Mouse (Mus musculus) mesoderm, embryonic 11.5 days (tissue): ENCODE measurements at regions not wholly inside any gene's neighbourhood (a gene's known extent, or its start where the extent isn't known, plus 50 kb on each side); places are given as distances from the start of the nearest gene placed in this dataset.
A peak's percentile ranks its signal among the peaks of the same experiment; 100 is the strongest.

ENCODE experiments used
- DNase-seq: peaks from one replicate; pipeline ENCODE4 v3.0.0-alpha.2; 2012; ENCODE audit warnings: low read depth, low spot score

- no peak for DNase-seq
Observed at GRCm38 (mm10) chr6:31082613-31083470, 124.0 kb upstream of the Klf14 start.

- DNase-seq: no peak
Observed at GRCm38 (mm10) chr6:31083701-31084100, 124.8 kb upstream of the Klf14 start.

- no peak for DNase-seq
Observed at GRCm38 (mm10) chr6:31085063-31085759, 126.3 kb upstream of the Klf14 start.

GRCm38 (mm10) chr6:31085760-31086108 is 126.9 kb upstream of the Klf14 start:
- DNase-seq: no peak

GRCm38 (mm10) chr6:31086283-31086682 is 127.4 kb upstream of the Klf14 start:
- no peak for DNase-seq

GRCm38 (mm10) chr6:31086798-31087360 is 128.0 kb upstream of the Klf14 start:
- DNase-seq: no peak

- no peak for DNase-seq
Observed at GRCm38 (mm10) chr6:31087511-31087910, 128.6 kb upstream of the Klf14 start.

GRCm38 (mm10) chr6:31088147-31088972 is 129.5 kb upstream of the Klf14 start:
- peak; percentile 48 for DNase-seq

GRCm38 (mm10) chr6:31088973-31089368 is 130.1 kb upstream of the Klf14 start:
- no peak for DNase-seq

- DNase-seq: no peak
Observed at GRCm38 (mm10) chr6:31090288-31090687, 131.4 kb upstream of the Klf14 start.

- no peak for DNase-seq
Observed at GRCm38 (mm10) chr6:31090791-31091190, 131.9 kb upstream of the Klf14 start.

GRCm38 (mm10) chr6:31092324-31092723 is 133.4 kb upstream of the Klf14 start:
- DNase-seq: no peak

GRCm38 (mm10) chr6:31092760-31093159 is 133.9 kb upstream of the Klf14 start:
- no peak for DNase-seq

- no peak for DNase-seq
Observed at GRCm38 (mm10) chr6:31095943-31096714, 137.3 kb upstream of the Klf14 start.

GRCm38 (mm10) chr6:31096787-31097186 is 137.9 kb upstream of the Klf14 start:
- DNase-seq: no peak

- DNase-seq: no peak
Observed at GRCm38 (mm10) chr6:31097254-31097653, 138.4 kb upstream of the Klf14 start.

GRCm38 (mm10) chr6:31098106-31098505 is 139.2 kb upstream of the Klf14 start:
- no peak for DNase-seq

- no peak for DNase-seq
Observed at GRCm38 (mm10) chr6:31100084-31100579, 141.3 kb upstream of the Klf14 start.

GRCm38 (mm10) chr6:31100749-31101148 is 141.9 kb upstream of the Klf14 start:
- DNase-seq: no peak

- no peak for DNase-seq
Observed at GRCm38 (mm10) chr6:31106144-31106836, 147.4 kb upstream of the Klf14 start.
